Mouse (Mus musculus): ENCODE data around the gene Adarb2.

GRCm38 (mm10) chr13:8316347-8317141, 113.9 kb downstream of the Adarb2 start:
- no peak for TF ChIP-seq GATA1 (IDR thresholded peaks at IDR 0.05; ENCODE audit: borderline replicate concordance, low read length)
- no peak for TF ChIP-seq FLI1 (IDR thresholded peaks at IDR 0.05; ENCODE audit: low read length)
